Mouse (Mus musculus) limb, embryonic 13.5 days (tissue): ENCODE measurements around the gene Spred2. TPM values are rescaled to one million over a fixed set of nuclear protein-coding genes. Genes with fewer than 3 reads are reported as not detected.
A peak's percentile ranks its signal among the peaks of the same experiment; 100 is the strongest.

ENCODE experiments used
- ATAC-seq: fragments of 200-750 bp; cut with Nextera tagmentation; 2 replicates; pipeline ENCODE4 v1.8.0; 2017; ENCODE audit warnings: low read depth, moderate number of reproducible peaks, moderate TSS enrichment; ENCODE audit not compliant: low FRiP score
- H3K27ac ChIP-seq: fragments of 300-500 bp; sonication (generic); 2 replicates; pipeline ENCODE4 v1.5.1; 2015; ENCODE audit warnings: inconsistent platforms, mild to moderate bottlenecking, moderate library complexity
- H3K27me3 ChIP-seq: fragments of 300-500 bp; sonication (generic); 2 replicates; pipeline ENCODE4 v1.6.1; 2015; ENCODE audit warnings: mild to moderate bottlenecking, inconsistent platforms
- H3K36me3 ChIP-seq: fragments of 300-500 bp; sonication (generic); 2 replicates; pipeline ENCODE4 v1.6.1; 2015; ENCODE audit warnings: inconsistent platforms, mild to moderate bottlenecking, moderate library complexity
- H3K4me1 ChIP-seq: fragments of 300-500 bp; sonication (generic); 2 replicates; pipeline ENCODE4 v1.6.1; 2015; ENCODE audit warnings: inconsistent platforms
- H3K4me2 ChIP-seq: fragments of 300-500 bp; sonication (generic); replicated peaks from 2 replicates; pipeline ENCODE4 v1.6.1; 2015; ENCODE audit warnings: inconsistent platforms, mild to moderate bottlenecking, moderate library complexity
- H3K4me3 ChIP-seq: fragments of 300-500 bp; sonication (generic); 2 replicates; pipeline ENCODE4 v1.5.1; 2015; ENCODE audit warnings: moderate library complexity, mild to moderate bottlenecking, inconsistent platforms
- H3K9ac ChIP-seq: fragments of 300-500 bp; sonication (generic); 2 replicates; pipeline ENCODE4 v1.6.1; 2015; ENCODE audit warnings: mild to moderate bottlenecking, inconsistent platforms
- H3K9me3 ChIP-seq: fragments of 300-500 bp; sonication (generic); 2 replicates; pipeline ENCODE4 v1.6.1; 2016; ENCODE audit warnings: inconsistent platforms
- WGBS: fragments of 180-500 bp; shearing (Covaris S2); methylation state at CpG from one replicate; pipeline ENCODE4 v1.1.7; 2015; 5-methylcytosine and 5-hydroxymethylcytosine counted together
- polyA plus RNA-seq: library from polyadenylated mRNA; unstranded; fragments of >200 nt; fragmentation: Nextera tagmentation; extraction: Ambion mirVana; gene quantifications from 2 replicates; pipeline ENCODE4 v1.2.1, GENCODE M21; 2015

The Spred2 gene
- polyA plus RNA-seq, 1 experiment from 2014 or later = 9.2 TPM

- Histone ChIP-seq H3K9ac (no peak overlapping the region), H3K9me3 (no peaks in the 10 kb centered on the region), H3K4me3 (no peak overlapping the region), H3K4me2 (no peak overlapping the region), H3K27me3 (no peaks in the 10 kb centered on the region), H3K4me1 (peaks cover 25% of the 10 kb centered on the region), H3K36me3 (no peaks in the 10 kb centered on the region), H3K27ac (no peak overlapping the region)
- WGBS = 87% methylated on average over 4 of the region's 4 CpGs
- ATAC-seq = no peak
These were observed 4.5 kb downstream of the Spred2 start for GRCm38 (mm10) chr11:19928633-19929032.

DNA sequence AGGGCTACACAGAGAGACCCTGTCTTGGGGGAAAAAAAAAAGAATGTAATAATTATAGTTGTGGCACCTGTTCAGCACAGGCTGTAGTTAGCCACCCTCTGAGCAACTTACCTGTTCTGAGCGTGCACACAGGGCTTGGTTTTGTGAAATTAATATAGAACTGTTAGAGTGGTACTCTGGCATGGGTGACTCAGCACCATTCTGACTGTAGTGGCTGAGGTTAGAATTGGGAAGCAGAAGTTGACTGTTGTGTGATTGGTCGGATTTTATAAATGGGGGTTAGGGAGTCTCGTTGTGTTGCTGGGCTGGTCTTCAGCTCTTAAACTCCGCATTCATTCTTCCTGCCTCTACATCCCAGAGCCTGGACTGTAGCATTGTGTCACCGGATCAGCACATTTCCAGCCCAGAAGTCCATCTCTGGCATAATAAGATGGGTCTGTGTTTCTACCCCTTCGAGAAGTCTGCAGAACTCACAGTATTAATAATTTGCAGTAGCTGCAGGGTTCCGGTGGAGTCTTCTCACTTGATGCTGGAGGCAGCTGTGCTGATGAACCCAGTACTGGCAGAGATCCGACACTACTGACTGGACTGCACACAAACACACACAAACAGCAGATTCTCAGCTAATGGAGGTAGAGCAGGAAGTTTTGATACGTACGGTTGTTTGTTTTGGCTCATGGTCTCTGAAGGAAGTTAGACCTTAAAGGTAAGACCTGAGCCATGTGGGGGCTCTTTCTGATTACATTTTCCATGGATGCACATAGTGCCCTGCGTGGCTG is 5.1 kb downstream of the Spred2 start:
- no peaks in the 10 kb centered on the region for H3K36me3 ChIP-seq
- H3K4me3 ChIP-seq = no peak overlapping the region
- 72% methylated on average over 11 of the region's 11 CpGs for WGBS
- ATAC-seq = no peak
- no peaks in the 10 kb centered on the region for H3K27me3 ChIP-seq
- H3K4me2 ChIP-seq = no peak overlapping the region
- H3K27ac ChIP-seq = no peak overlapping the region
- peaks cover 25% of the 10 kb centered on the region for H3K4me1 ChIP-seq
- 0 out of 2 replicates have a peak overlapping the region, but pooled peaks have one; percentile 19 for H3K9ac ChIP-seq
- no peaks in the 10 kb centered on the region for H3K9me3 ChIP-seq

DNA sequence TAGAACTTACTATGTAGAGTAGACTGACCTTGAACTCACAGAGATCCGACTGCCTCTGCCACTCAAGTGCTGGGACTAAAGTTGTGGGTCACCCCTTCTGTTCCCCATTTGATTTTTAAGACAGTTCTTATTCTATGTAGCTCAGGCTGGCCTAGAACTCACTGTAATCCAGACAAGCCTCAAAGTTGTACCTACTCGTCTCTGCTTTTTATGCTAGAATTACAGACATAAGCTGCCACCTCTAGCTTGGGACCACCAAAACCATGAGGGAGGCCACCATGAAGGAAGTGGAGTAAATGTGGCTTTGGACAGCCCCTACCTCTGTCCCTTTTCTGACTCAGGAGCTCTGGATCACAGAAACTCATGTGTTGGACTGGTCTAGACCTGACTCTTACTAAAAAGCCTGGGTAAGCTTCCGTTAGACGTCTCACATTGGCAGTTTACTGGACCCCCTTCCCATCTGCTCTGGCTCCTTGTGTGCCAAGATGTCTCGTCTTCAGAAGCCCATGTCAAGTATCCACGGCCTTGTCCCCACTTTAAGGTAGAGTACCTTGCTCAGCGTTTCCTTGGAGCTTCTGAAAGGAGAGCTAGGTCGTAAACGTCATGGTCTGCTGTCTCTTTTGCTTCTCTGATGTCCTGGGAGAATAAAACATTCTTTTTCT is 7.5 kb downstream of the Spred2 start:
- Histone ChIP-seq H3K9me3 (no peaks in the 10 kb centered on the region), H3K27me3 (no peaks in the 10 kb centered on the region), H3K4me3 (no peak overlapping the region), H3K4me2 (no peak overlapping the region), H3K4me1 (peaks cover 30% of the 10 kb centered on the region), H3K36me3 (no peaks in the 10 kb centered on the region), H3K27ac (no peak overlapping the region), H3K9ac (no peak overlapping the region)
- ATAC-seq = no peak
- WGBS = 85% methylated on average over 9 of the region's 9 CpGs

DNA sequence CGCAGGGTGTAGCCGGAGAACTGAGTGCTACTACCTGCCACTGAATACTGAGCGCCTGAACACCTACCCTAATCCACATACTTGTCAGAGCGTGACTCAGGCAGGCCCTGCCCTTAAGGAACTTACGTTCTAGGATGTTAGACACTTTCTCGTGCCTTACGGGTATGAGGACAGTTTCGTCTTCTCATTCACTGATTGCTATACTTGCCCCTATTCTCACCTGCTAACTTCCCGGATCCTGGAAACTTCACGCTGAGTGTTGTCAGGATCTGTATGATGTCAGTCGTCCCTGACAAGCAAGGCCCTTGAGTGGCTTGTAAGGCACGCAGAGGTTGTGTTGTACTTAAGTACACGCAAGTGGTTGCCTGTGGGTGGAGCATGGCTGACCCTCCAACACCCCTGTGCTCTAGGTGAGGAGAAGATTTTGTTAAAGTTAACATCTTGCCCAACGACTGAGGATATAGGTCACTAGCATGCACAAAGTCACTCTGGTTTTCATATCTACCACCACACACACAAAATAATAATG is 8.9 kb downstream of the Spred2 start:
- Histone ChIP-seq H3K36me3 (no peaks in the 10 kb centered on the region), H3K4me1 (peaks cover 28% of the 10 kb centered on the region), H3K4me3 (no peak overlapping the region), H3K9ac (no peak overlapping the region), H3K9me3 (no peaks in the 10 kb centered on the region), H3K4me2 (no peak overlapping the region), H3K27ac (no peak overlapping the region), H3K27me3 (no peaks in the 10 kb centered on the region)
- 88% methylated on average over 14 of the region's 14 CpGs for WGBS
- ATAC-seq = no peak

DNA sequence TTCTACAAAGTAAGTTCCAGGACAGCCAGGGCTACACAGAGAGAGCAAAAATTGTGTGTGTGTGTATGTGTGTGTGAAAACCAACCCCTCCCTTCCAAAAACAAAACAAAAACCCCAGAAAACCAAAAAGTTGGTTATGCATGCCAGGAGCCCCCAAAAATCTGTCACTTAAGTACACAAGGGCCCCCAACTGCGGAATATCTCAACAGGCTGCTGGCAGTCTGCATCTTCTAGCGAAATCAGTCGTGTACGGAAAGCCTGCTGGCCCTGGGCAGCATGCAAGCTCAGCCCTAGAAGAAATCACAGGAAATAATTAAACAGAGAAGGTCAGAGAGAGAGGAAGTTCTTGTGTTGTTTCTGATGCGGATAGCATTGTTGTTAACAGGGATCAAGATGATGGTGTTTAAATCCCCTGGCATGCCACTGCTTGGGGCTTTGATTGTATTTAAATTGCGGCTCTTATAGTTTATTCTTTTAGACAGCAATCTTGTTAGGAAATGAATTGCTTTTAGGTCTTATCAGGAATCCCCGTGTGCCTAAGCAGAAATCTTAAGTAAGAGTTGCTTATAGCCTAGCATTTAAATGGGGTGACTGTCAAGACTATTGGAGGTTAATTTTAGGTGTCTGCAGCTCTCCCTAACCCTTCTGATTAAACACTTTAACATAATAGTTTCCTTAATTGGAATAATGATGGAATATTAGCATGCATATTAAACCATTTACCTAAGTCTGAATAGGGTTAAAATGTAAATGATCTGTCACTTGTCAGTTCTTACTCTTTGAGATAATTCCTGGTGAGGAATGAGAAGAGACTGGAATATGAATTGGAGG is 11.6 kb downstream of the Spred2 start:
- WGBS = 42% methylated on average over 7 of the region's 7 CpGs
- ATAC-seq = no peak

GRCm38 (mm10) chr11:19938456-19939004 is 14.4 kb downstream of the Spred2 start:
- no peak overlapping the region for H3K27ac ChIP-seq
- peaks cover 10% of the 10 kb centered on the region for H3K36me3 ChIP-seq
- no peak overlapping the region for H3K9ac ChIP-seq
- H3K9me3 ChIP-seq = no peaks in the 10 kb centered on the region
- no peak overlapping the region for H3K4me3 ChIP-seq
- WGBS = 95% methylated on average over 10 of the region's 10 CpGs
- H3K4me1 ChIP-seq = peaks cover 45% of the 10 kb centered on the region
- no peak overlapping the region for H3K4me2 ChIP-seq
- H3K27me3 ChIP-seq = no peaks in the 10 kb centered on the region
- no peak for ATAC-seq

More for the DNA sequence above, 11.6 kb downstream of the Spred2 start:
- H3K36me3 ChIP-seq = peaks cover 9% of the 10 kb centered on the region
- H3K27me3 ChIP-seq = no peaks in the 10 kb centered on the region
- H3K9ac ChIP-seq = no peak overlapping the region
- no peaks in the 10 kb centered on the region for H3K9me3 ChIP-seq
- peaks cover 25% of the 10 kb centered on the region for H3K4me1 ChIP-seq
- no peak overlapping the region for H3K4me2 ChIP-seq
- no peak overlapping the region for H3K4me3 ChIP-seq
- no peak overlapping the region for H3K27ac ChIP-seq

DNA sequence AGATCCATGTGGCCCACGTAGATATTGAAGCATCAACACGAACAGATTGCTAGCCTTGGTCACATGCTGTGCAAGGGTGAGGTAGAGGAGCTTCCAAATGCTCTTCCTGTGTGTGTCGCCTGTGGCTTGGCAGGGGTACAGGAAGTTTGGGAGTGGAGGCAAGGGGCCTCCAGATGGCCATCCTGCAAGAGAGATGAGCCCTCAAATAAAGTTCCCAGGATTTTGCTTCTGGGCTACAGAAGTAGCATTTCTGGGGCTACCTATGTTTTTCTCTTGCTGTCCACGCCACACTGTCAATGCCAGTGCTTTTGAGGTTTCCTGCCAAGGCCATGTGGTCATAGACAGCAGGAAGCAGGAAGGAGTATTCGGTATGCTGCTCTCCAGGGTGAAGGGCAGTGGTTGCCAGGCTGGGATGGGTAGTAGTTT is 15.1 kb downstream of the Spred2 start:
- Histone ChIP-seq H3K4me1 (peaks cover 46% of the 10 kb centered on the region), H3K9ac (no peak overlapping the region), H3K9me3 (no peaks in the 10 kb centered on the region), H3K36me3 (peaks cover 10% of the 10 kb centered on the region), H3K27ac (no peak overlapping the region), H3K27me3 (no peaks in the 10 kb centered on the region), H3K4me2 (no peak overlapping the region), H3K4me3 (no peak overlapping the region)
- no peak for ATAC-seq
- 80% methylated on average over 5 of the region's 5 CpGs for WGBS

GRCm38 (mm10) chr11:19939831-19940230 is 15.7 kb downstream of the Spred2 start:
- H3K4me1 ChIP-seq = peaks cover 51% of the 10 kb centered on the region
- no peak overlapping the region for H3K9ac ChIP-seq
- WGBS = 94% methylated on average over 8 of the region's 8 CpGs
- no peak for ATAC-seq
- no peak overlapping the region for H3K4me3 ChIP-seq
- no peak overlapping the region for H3K27ac ChIP-seq
- peaks cover 10% of the 10 kb centered on the region for H3K36me3 ChIP-seq
- H3K27me3 ChIP-seq = no peaks in the 10 kb centered on the region
- H3K9me3 ChIP-seq = no peaks in the 10 kb centered on the region
- H3K4me2 ChIP-seq = no peak overlapping the region

- WGBS = 52% methylated on average over 12 of the region's 12 CpGs
- Histone ChIP-seq H3K36me3 (peaks cover 21% of the 10 kb centered on the region), H3K9me3 (no peaks in the 10 kb centered on the region), H3K4me2 (no peak overlapping the region), H3K27ac (no peak overlapping the region), H3K4me1 (peaks cover 43% of the 10 kb centered on the region), H3K9ac (no peak overlapping the region), H3K27me3 (no peaks in the 10 kb centered on the region), H3K4me3 (no peak overlapping the region)
- ATAC-seq = no peak; the same call in 1 of the 2 replicates
These were observed 17.1 kb downstream of the Spred2 start for GRCm38 (mm10) chr11:19941156-19941777.

DNA sequence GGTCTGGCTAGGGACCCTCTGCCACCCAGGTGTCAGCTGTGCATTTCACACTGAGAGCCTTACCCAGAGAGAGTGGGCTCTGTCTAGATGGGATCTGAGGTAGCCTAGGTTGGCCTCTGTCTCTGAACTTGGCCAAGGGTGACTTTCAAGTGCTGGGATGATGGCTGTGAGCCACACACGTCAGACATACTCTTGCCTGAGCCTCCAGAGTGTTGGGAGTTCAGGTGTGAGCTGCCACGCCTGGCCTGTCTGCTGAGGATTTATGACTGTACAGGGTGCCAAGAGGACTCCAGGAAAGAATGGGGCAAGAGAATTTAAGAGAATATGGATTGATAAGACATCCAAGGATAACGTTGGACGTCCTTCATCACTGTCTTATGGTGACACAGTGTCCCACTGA is 17.8 kb downstream of the Spred2 start:
- Histone ChIP-seq H3K4me2 (no peak overlapping the region), H3K4me1 (peaks cover 38% of the 10 kb centered on the region), H3K27me3 (no peaks in the 10 kb centered on the region), H3K4me3 (no peak overlapping the region), H3K9ac (no peak overlapping the region), H3K36me3 (peaks cover 21% of the 10 kb centered on the region), H3K27ac (no peak overlapping the region), H3K9me3 (no peaks in the 10 kb centered on the region)
- ATAC-seq = 0 out of 2 replicates have a peak, but pooled peaks have one; percentile 30
- WGBS = 76% methylated on average over 4 of the region's 4 CpGs

DNA sequence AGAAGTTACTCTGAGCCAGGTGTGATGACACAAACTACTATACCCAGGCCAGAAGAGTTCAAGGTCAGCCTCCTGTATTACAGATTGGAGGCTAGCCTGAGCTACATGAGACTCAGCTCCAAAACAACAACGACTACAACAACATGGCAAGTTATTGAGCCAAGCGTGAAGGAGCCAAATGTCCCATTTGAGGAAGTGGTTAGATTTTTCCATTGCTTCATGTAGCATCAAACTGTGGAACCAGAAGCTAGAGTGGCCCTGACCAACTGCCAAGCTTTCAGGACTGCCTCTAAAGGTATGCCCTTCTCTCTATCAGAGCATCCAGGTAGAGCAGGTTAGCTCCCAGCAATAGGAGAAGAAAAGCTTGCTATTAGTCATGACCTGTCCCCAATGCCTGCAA is 19.6 kb downstream of the Spred2 start:
- Histone ChIP-seq H3K27me3 (no peaks in the 10 kb centered on the region), H3K9ac (no peak overlapping the region), H3K36me3 (peaks cover 21% of the 10 kb centered on the region), H3K9me3 (no peaks in the 10 kb centered on the region), H3K4me3 (no peak overlapping the region), H3K27ac (no peak overlapping the region), H3K4me2 (no peak overlapping the region), H3K4me1 (peaks cover 44% of the 10 kb centered on the region)
- ATAC-seq = no peak
- WGBS = 94% methylated on average over 2 of the region's 2 CpGs
